Mouse (Mus musculus): ENCODE measurements around the gene Hist1h2af. TPM values are rescaled to one million over a fixed set of nuclear protein-coding genes. Genes with fewer than 3 reads are reported as not detected.

Gene Hist1h2af
- polyA plus RNA-seq, 1 experiment from 2014 or later, result 3.4 TPM

Small RNA genes within 50 kb of the gene (microRNA-seq; reads per million reads assigned to microRNA genes)
- gene Gm44297 (0 reads per million in 2 experiments), gene Gm44359 (0 reads per million in 2 experiments), gene Gm44394 (0 reads per million in 2 experiments), gene n-TStga1 (0.10 to 0.42 reads per million in 2 experiments)

Other genes starting within 250 kb of the Hist1h2af start
- 18.7 and 18.8 TPM in 2 replicates for gene Zfp322a, start 164.7 kb upstream of the Hist1h2af start, polyA plus RNA-seq (2015; fragmentation: Nextera tagmentation; extraction: Ambion mirVana)
- 8.7 and 9.1 TPM in 2 replicates for gene Abt1, start 110.0 kb upstream of the Hist1h2af start, polyA plus RNA-seq (2015; fragmentation: Nextera tagmentation; extraction: Ambion mirVana)
- not detected in 2 replicates for gene Btn1a1, start 68.0 kb upstream of the Hist1h2af start, polyA plus RNA-seq (2015; fragmentation: Nextera tagmentation; extraction: Ambion mirVana)
- 0.07 TPM in 1 of 2 replicates, not detected in the other for gene Btn2a2, start 45.0 kb upstream of the Hist1h2af start, polyA plus RNA-seq (2015; fragmentation: Nextera tagmentation; extraction: Ambion mirVana)
- gene Hist1h4h, start 2.9 kb upstream of the Hist1h2af start, polyA plus RNA-seq (2015; fragmentation: Nextera tagmentation; extraction: Ambion mirVana), result 38.5 and 44.1 TPM in 2 replicates
- gene Hist1h3g, start 1.5 kb downstream of the Hist1h2af start, polyA plus RNA-seq (2015; fragmentation: Nextera tagmentation; extraction: Ambion mirVana), result 1.00 and 1.2 TPM in 2 replicates
- 0.44 and 0.72 TPM in 2 replicates for gene Hist1h2bh, start 9.5 kb downstream of the Hist1h2af start, polyA plus RNA-seq (2015; fragmentation: Nextera tagmentation; extraction: Ambion mirVana)
- 0.50 and 0.59 TPM in 2 replicates for gene Hist1h3f, start 10.1 kb downstream of the Hist1h2af start, polyA plus RNA-seq (2015; fragmentation: Nextera tagmentation; extraction: Ambion mirVana)
- gene Hist1h4f, start 17.7 kb downstream of the Hist1h2af start, polyA plus RNA-seq (2015; fragmentation: Nextera tagmentation; extraction: Ambion mirVana), result 0.80 TPM in 1 of 2 replicates, not detected in the other
- 0.58 and 0.85 TPM in 2 replicates for gene Hist1h1d, start 19.4 kb downstream of the Hist1h2af start, polyA plus RNA-seq (2015; fragmentation: Nextera tagmentation; extraction: Ambion mirVana)
- gene Hist1h3e, start 28.5 kb downstream of the Hist1h2af start, polyA plus RNA-seq (2015; fragmentation: Nextera tagmentation; extraction: Ambion mirVana), result 2.3 and 2.8 TPM in 2 replicates
- gene Hist1h2ae, start 37.3 kb downstream of the Hist1h2af start, polyA plus RNA-seq (2015; fragmentation: Nextera tagmentation; extraction: Ambion mirVana), result 20.1 and 21.8 TPM in 2 replicates
- 3.8 and 4.3 TPM in 2 replicates for gene Hist1h2bg, start 37.5 kb downstream of the Hist1h2af start, polyA plus RNA-seq (2015; fragmentation: Nextera tagmentation; extraction: Ambion mirVana)
- 1.8 and 2.3 TPM in 2 replicates for gene Hist1h2bf, start 40.3 kb downstream of the Hist1h2af start, polyA plus RNA-seq (2015; fragmentation: Nextera tagmentation; extraction: Ambion mirVana)
- gene Hist1h2ad, start 40.5 kb downstream of the Hist1h2af start, polyA plus RNA-seq (2015; fragmentation: Nextera tagmentation; extraction: Ambion mirVana), result 0.91 TPM in 2 replicates
- gene Hist1h3d, start 41.9 kb downstream of the Hist1h2af start, polyA plus RNA-seq (2015; fragmentation: Nextera tagmentation; extraction: Ambion mirVana), result 4.4 and 4.9 TPM in 2 replicates
- 25.5 and 29.4 TPM in 2 replicates for gene Hist1h4d, start 47.7 kb downstream of the Hist1h2af start, polyA plus RNA-seq (2015; fragmentation: Nextera tagmentation; extraction: Ambion mirVana)
- gene Hist1h2be, start 87.2 kb downstream of the Hist1h2af start, polyA plus RNA-seq (2015; fragmentation: Nextera tagmentation; extraction: Ambion mirVana), result 4.5 and 5.7 TPM in 2 replicates
- 12.7 and 15.0 TPM in 2 replicates for gene Hist1h1e, start 88.7 kb downstream of the Hist1h2af start, polyA plus RNA-seq (2015; fragmentation: Nextera tagmentation; extraction: Ambion mirVana)
- gene Hist1h2ac, start 150.0 kb downstream of the Hist1h2af start, polyA plus RNA-seq (2015; fragmentation: Nextera tagmentation; extraction: Ambion mirVana), result 0.88 and 1.4 TPM in 2 replicates
- gene Hist1h2bc, start 150.3 kb downstream of the Hist1h2af start, polyA plus RNA-seq (2015; fragmentation: Nextera tagmentation; extraction: Ambion mirVana), result 186 and 234 TPM in 2 replicates
- gene Hist1h1t, start 161.9 kb downstream of the Hist1h2af start, polyA plus RNA-seq (2015; fragmentation: Nextera tagmentation; extraction: Ambion mirVana), result not detected in 2 replicates
- gene Hist1h4c, start 164.5 kb downstream of the Hist1h2af start, polyA plus RNA-seq (2015; fragmentation: Nextera tagmentation; extraction: Ambion mirVana), result 1.3 and 2.7 TPM in 2 replicates
- 9.6 and 16.8 TPM in 2 replicates for gene Hfe, start 176.9 kb downstream of the Hist1h2af start, polyA plus RNA-seq (2015; fragmentation: Nextera tagmentation; extraction: Ambion mirVana)
- gene Hist1h1c, start 204.9 kb downstream of the Hist1h2af start, polyA plus RNA-seq (2015; fragmentation: Nextera tagmentation; extraction: Ambion mirVana), result 191 and 322 TPM in 2 replicates
- gene Hist1h3c, start 211.7 kb downstream of the Hist1h2af start, polyA plus RNA-seq (2015; fragmentation: Nextera tagmentation; extraction: Ambion mirVana), result 0.67 and 1.1 TPM in 2 replicates
- 0.82 and 1.4 TPM in 2 replicates for gene Hist1h2bb, start 212.8 kb downstream of the Hist1h2af start, polyA plus RNA-seq (2015; fragmentation: Nextera tagmentation; extraction: Ambion mirVana)
- 10.2 and 10.4 TPM in 2 replicates for gene Hist1h2ab, start 217.2 kb downstream of the Hist1h2af start, polyA plus RNA-seq (2015; fragmentation: Nextera tagmentation; extraction: Ambion mirVana)
- 2.4 and 4.3 TPM in 2 replicates for gene Hist1h3b, start 218.4 kb downstream of the Hist1h2af start, polyA plus RNA-seq (2015; fragmentation: Nextera tagmentation; extraction: Ambion mirVana)
- 0.83 TPM in 1 of 2 replicates, not detected in the other for gene Hist1h4b, start 223.1 kb downstream of the Hist1h2af start, polyA plus RNA-seq (2015; fragmentation: Nextera tagmentation; extraction: Ambion mirVana)
- 0.61 and 1.1 TPM in 2 replicates for gene Hist1h4a, start 227.3 kb downstream of the Hist1h2af start, polyA plus RNA-seq (2015; fragmentation: Nextera tagmentation; extraction: Ambion mirVana)
- 0.85 and 1.7 TPM in 2 replicates for gene Hist1h3a, start 228.5 kb downstream of the Hist1h2af start, polyA plus RNA-seq (2015; fragmentation: Nextera tagmentation; extraction: Ambion mirVana)
- 1.2 and 2.0 TPM in 2 replicates for gene Hist1h1a, start 229.8 kb downstream of the Hist1h2af start, polyA plus RNA-seq (2015; fragmentation: Nextera tagmentation; extraction: Ambion mirVana)
- 0.34 and 0.38 TPM in 2 replicates for gene Trim38, start 236.0 kb downstream of the Hist1h2af start, polyA plus RNA-seq (2015; fragmentation: Nextera tagmentation; extraction: Ambion mirVana)

Data from skeletal muscle tissue, postnatal 0 days (tissue).